Mouse (Mus musculus) G1E (cell line): ENCODE measurements around the gene Ak2. TPM values are rescaled to one million over a fixed set of nuclear protein-coding genes. Genes with fewer than 3 reads are reported as not detected.
A peak's percentile ranks its signal among the peaks of the same experiment; 100 is the strongest.

ENCODE experiments used
- ATAC-seq: 2 replicates; pipeline ENCODE4 v1.8.0; 2016; ENCODE audit warnings: mild to moderate bottlenecking; ENCODE audit not compliant: insufficient number of reproducible peaks, poor library complexity, low FRiP score, severe bottlenecking; ENCODE audit errors: extremely low read depth
- DNase-seq: peaks from one replicate; pipeline ENCODE4 v3.0.0; 2012; ENCODE audit warnings: low spot score
- H3K27me3 ChIP-seq: 2 replicates; pipeline ENCODE4 v1.6.1; 2012; ENCODE audit warnings: mild to moderate bottlenecking, low read length, inconsistent platforms; ENCODE audit not compliant: insufficient read depth
- H3K36me3 ChIP-seq: replicated peaks from 2 replicates; pipeline ENCODE3; 2012; ENCODE audit warnings: mild to moderate bottlenecking, inconsistent platforms
- H3K4me1 ChIP-seq: 2 replicates; pipeline ENCODE4 v1.6.1; 2012; ENCODE audit warnings: low read depth, low read length, inconsistent platforms, mixed read lengths; ENCODE audit not compliant: insufficient read depth
- H3K4me3 ChIP-seq: 2 replicates; pipeline ENCODE4 v1.5.1; 2012; ENCODE audit warnings: low read depth, mild to moderate bottlenecking, inconsistent platforms, low read length, moderate library complexity, mixed read lengths
- H3K9me3 ChIP-seq: replicated peaks from 2 replicates; pipeline ENCODE4 v1.6.1; 2012; ENCODE audit warnings: inconsistent platforms
- CTCF ChIP-seq: IDR thresholded peaks from 2 replicates; pipeline ENCODE4 v1.5.1; 2012; ENCODE audit warnings: low read depth, low read length, inconsistent platforms, mixed read lengths
- GATA1 ChIP-seq: IDR thresholded peaks from 2 replicates; pipeline ENCODE4 v1.6.1; 2012; ENCODE audit warnings: borderline replicate concordance, low read length, inconsistent platforms, mixed read lengths
- GATA2 ChIP-seq: IDR thresholded peaks from 2 replicates; pipeline ENCODE4 v1.6.1; 2012; ENCODE audit warnings: low read depth, low read length, inconsistent platforms, borderline replicate concordance
- POLR2AphosphoS5 ChIP-seq: IDR thresholded peaks from 2 replicates; pipeline ENCODE4 v1.6.1; 2012; ENCODE audit warnings: low read depth, low read length, inconsistent platforms; ENCODE audit not compliant: insufficient replicate concordance
- TAL1 ChIP-seq: conservative IDR thresholded peaks from 2 replicates; pipeline ENCODE4 v1.6.1; 2012; ENCODE audit warnings: low read depth, low read length, inconsistent platforms, mixed read lengths
- polyA plus RNA-seq: library from polyadenylated mRNA; stranded (reverse); fragments of >175 nt; gene quantifications from 2 replicates; pipeline ENCODE4 v1.2.3, GENCODE M21; 2012
- total RNA-seq, 2 experiments: library from RNA; stranded (forward) in 1 of 2; stranded (reverse) in 1 of 2; fragments of 200-1000 nt in 1 of 2; fragments of >200 nt in 1 of 2; fragmentation: Nextera tagmentation in 1 of 2; gene quantifications; 2 replicates each; pipeline ENCODE4 v1.2.3; 2014 to 2017

Ak2 gene
- total and polyA plus RNA-seq, 3 experiments, result 103 to 209 (median 196) TPM

DNA sequence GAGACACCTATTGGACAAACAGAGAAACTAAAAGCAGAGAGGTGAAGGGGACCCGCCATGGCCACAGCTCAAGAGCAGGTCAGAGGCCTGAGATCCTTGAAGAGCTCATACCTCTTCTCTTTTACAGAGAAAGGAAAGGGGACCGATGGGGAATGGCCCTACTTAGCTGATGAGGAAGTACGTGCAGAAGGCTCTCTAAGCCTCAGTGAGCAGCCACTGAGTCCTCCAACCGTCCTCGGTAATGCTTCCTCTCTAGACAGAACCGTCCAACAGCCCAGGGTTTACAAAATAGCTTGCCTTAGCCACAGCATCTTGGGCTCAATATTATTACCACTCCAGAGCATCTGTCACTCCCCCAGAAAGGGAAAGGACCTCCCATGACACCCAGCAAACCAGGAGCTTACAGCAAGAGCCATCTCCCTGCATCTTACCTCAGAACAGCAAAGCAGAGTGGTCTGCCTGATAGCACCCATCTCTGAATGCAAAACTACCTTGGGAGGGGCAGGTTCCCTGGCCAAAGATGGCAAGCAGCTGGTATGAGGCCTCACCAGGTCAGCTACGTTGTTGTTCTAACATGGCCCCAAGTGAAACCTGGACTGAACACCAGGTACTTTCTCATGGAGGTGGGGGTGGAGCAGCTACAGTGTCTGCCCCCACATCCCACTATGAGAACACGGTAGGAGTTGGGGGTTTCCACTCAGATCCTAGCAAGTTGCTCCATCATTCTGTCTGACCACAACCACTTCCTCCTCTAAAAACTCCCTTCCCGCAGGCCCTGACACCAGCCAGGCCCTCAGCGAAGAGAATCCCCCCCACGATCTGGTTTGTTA is 40.6 kb downstream of the Ak2 start:
- Histone ChIP-seq H3K9me3 (no peaks in the 10 kb centered on the region), H3K27me3 (peaks cover 11% of the 10 kb centered on the region), H3K36me3 (no peaks in the 10 kb centered on the region), H3K4me3 (peak overlapping the region; percentile 2; the same call in 1 of the 2 replicates), H3K4me1 (peaks cover 29% of the 10 kb centered on the region)
- DNase-seq (no peak), ATAC-seq (peak; percentile 42)
- TF ChIP-seq POLR2AphosphoS5, result no peak
- TF ChIP-seq TAL1, result no peak
- no peak for TF ChIP-seq CTCF
- no peak for TF ChIP-seq GATA2
- no peak for TF ChIP-seq GATA1

DNA sequence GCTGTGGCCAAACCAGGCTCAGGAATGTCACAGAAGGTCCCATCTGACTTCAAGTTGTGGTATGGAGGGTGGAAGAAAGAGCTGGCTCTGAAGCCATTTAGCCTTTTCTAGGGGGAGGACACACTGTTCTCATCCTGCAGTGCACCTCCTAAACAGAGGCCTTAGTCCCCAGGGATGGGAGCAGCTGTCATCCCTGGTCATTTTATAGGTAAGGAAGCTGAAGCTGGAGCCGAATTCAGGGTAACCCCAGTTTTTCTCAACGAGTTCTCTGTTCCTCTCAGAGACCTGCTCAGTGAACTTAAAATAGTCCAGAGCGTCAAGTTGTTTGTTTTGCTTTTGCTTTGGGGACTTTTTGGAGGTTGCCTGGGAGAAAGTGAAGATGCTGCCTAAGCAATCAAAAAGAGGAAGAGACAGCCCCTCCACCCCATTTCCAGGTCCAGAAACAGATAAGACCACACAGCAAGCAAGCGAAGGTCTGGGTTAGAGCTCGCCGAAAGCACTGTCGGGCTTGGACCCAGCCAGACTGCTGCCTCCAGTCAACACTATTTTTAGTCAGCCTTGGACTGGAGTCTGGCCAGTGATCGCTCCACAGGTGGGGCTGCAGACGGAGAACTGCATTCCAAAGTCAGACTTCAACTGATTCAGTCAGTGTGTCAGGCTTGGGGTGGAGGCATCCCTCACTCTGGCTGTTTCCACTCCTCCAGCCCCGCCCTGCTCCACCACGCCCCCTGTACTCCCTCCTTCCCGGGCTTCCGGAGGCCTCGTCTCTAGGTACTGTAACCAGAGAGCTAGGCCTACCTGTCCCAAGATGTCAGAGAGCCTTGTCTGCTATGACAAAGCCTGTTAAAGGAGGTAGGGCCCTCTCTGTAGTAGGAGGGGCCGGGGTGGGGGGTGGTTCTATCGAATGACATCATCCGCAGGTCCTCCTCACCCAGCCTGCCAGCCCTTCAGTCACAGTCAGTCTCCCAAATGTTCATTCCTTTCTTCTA is 41.5 kb downstream of the Ak2 start:
- Histone ChIP-seq H3K4me1 (peaks cover 29% of the 10 kb centered on the region), H3K4me3 (peak overlapping the region; percentile 28; the same call in 1 of the 2 replicates), H3K36me3 (no peaks in the 10 kb centered on the region), H3K9me3 (no peaks in the 10 kb centered on the region), H3K27me3 (peaks cover 9% of the 10 kb centered on the region; the same call in 1 of the 2 replicates)
- ATAC-seq, result no peak; the same call in 1 of the 2 replicates
- no peak for DNase-seq
- no peak for TF ChIP-seq POLR2AphosphoS5
- no peak for TF ChIP-seq CTCF
- no peak for TF ChIP-seq GATA2
- no peak for TF ChIP-seq GATA1
- no peak for TF ChIP-seq TAL1

DNA sequence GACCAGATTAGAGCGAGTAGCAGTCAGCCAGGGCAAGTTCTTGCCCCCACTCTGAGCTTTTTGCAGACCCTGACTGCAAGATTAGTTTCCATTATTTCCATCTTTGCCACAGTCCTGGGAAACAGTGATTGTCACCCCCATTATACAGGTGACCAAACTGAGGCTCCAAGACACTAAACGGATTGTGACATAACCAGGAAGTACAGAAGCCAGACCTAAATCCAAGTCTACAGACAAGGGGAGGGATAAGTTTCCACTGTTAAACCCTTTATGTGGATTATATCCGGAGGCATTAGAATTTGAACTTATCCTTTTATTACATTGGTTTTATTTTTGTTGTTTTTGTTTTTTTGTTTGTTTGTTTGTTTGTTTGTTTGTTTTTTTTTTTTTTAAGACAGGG is 42.5 kb downstream of the Ak2 start:
- DNase-seq, result no peak
- no peak for ATAC-seq
- no peaks in the 10 kb centered on the region for H3K9me3 ChIP-seq
- peaks cover 9% of the 10 kb centered on the region; the same call in 1 of the 2 replicates for H3K27me3 ChIP-seq
- peaks cover 29% of the 10 kb centered on the region for H3K4me1 ChIP-seq
- TF ChIP-seq CTCF (no peak), GATA1 (no peak), POLR2AphosphoS5 (no peak), GATA2 (no peak), TAL1 (no peak)
- no peak overlapping the region for H3K4me3 ChIP-seq
- H3K36me3 ChIP-seq, result no peaks in the 10 kb centered on the region

DNA sequence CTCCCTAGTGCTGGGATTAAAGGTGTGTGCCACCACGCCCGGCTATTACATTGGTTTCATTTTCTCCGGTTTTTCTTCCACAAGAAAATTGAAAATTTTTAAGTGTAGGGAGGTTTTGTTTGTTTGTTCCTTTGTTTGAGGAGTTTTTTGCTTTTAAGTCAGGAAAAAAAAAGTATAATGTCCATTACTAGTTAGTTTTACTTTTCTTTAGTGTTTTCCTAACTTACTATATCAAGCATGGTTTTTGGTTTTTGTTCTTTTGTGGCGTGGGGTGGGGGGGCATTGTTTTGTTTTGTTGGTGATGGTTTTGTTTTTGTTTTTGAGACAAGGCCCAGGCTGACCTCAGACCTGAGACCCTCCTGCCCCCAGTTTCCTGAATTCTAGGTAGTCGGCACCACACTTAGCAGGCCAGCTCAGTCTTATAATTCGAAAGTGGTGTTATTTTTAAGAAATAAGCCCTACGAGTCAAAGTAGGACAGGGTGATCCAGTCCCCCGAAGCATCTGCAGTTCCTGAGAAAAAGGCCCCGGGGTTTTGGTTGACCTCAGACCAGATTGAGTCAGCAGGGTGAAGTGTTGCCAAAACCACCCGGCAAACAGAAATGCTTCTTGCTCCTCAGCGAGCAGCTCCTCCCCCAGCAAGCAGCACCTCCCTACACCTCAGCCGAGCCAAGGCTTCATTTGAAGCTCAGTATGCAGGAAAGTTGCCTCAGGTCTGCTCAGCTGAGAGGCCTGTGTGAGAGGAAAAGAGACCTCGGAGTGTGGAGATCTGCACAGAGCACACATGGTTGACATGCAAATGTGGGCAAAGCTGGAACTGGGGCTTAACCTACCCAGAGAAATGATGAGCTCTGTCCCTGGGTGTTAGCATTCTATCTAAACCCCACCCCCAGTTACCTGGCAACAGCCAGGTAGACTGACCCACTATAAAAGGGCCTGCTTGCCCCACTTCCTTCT is 43.2 kb downstream of the Ak2 start:
- Histone ChIP-seq H3K4me1 (peaks cover 29% of the 10 kb centered on the region), H3K27me3 (peaks cover 11% of the 10 kb centered on the region), H3K9me3 (no peaks in the 10 kb centered on the region), H3K36me3 (no peaks in the 10 kb centered on the region), H3K4me3 (no peak overlapping the region)
- TF ChIP-seq GATA1 (no peak), GATA2 (no peak), POLR2AphosphoS5 (no peak), TAL1 (no peak)
- ATAC-seq (no peak), DNase-seq (no peak)

GRCm38 (mm10) chr4:129035851-129036445 is 44.2 kb downstream of the Ak2 start:
- no peaks in the 10 kb centered on the region for H3K36me3 ChIP-seq
- no peaks in the 10 kb centered on the region for H3K9me3 ChIP-seq
- H3K4me1 ChIP-seq, result peaks cover 29% of the 10 kb centered on the region
- DNase-seq (no peak), ATAC-seq (no peak)
- H3K27me3 ChIP-seq, result peaks cover 17% of the 10 kb centered on the region
- TF ChIP-seq POLR2AphosphoS5 (no peak), TAL1 (no peak), GATA2 (no peak), GATA1 (no peak), CTCF (no peak)
- H3K4me3 ChIP-seq, result no peak overlapping the region
